Mouse (Mus musculus) MEL (cell line): ENCODE results near the gene Cdk14. TPM values are rescaled to one million over a fixed set of nuclear protein-coding genes. Genes with fewer than 3 reads are reported as not detected.

Experiments
- DNase-seq: peaks from one replicate; pipeline ENCODE4 v3.0.0; 2011; ENCODE audit warnings: low read depth, low spot score
- H3K27ac ChIP-seq: 2 replicates; pipeline ENCODE4 v1.5.1; 2012; ENCODE audit warnings: low read depth, mild to moderate bottlenecking, control low read depth, low read length, moderate library complexity; ENCODE audit not compliant: control insufficient read depth
- H3K27me3 ChIP-seq, 2 experiments: fragments of 150-350 bp in 1 of 2; sonication (generic) in 1 of 2; 2 replicates each; pipeline ENCODE4 v1.6.1; 2012; ENCODE audit warnings: low read length in 2 of 2, mild to moderate bottlenecking in 2 of 2, improper control_type of control experiment in 1 of 2, moderate library complexity in 1 of 2; ENCODE audit not compliant: insufficient read depth in 2 of 2, control insufficient read depth in 1 of 2
- H3K36me3 ChIP-seq, 2 experiments: 2 replicates each; pipeline ENCODE4 v1.6.1; 2012 to 2014; ENCODE audit warnings: low read length in 2 of 2, improper control_type of control experiment in 1 of 2, inconsistent platforms in 1 of 2, mild to moderate bottlenecking in 1 of 2; ENCODE audit not compliant: insufficient read depth in 2 of 2, control insufficient read depth in 1 of 2
- H3K4me1 ChIP-seq, 2 experiments: fragments of 150-350 bp in 1 of 2; sonication (generic) in 1 of 2; 2 replicates each; pipeline ENCODE4 v1.6.1; 2012; ENCODE audit warnings: low read length in 2 of 2, improper control_type of control experiment in 1 of 2, mild to moderate bottlenecking in 1 of 2; ENCODE audit not compliant: insufficient read depth in 2 of 2, control insufficient read depth in 1 of 2
- H3K4me3 ChIP-seq, 2 experiments: fragments of 150-350 bp in 1 of 2; sonication (generic) in 1 of 2; 2 replicates each; pipeline ENCODE4 v1.5.1; 2012; ENCODE audit warnings: low read depth in 2 of 2, low read length in 2 of 2, mild to moderate bottlenecking in 2 of 2, moderate library complexity in 2 of 2, control low read depth in 1 of 2, improper control_type of control experiment in 1 of 2; ENCODE audit not compliant: control insufficient read depth in 1 of 2, insufficient read depth in 1 of 2
- H3K79me2 ChIP-seq: 2 replicates; pipeline ENCODE4 v1.6.1; 2012; ENCODE audit warnings: mild to moderate bottlenecking, low read length, moderate library complexity; ENCODE audit not compliant: control insufficient read depth, poor library complexity, insufficient read depth
- H3K9ac ChIP-seq: 2 replicates; pipeline ENCODE4 v1.6.1; 2012; ENCODE audit warnings: low read depth, mild to moderate bottlenecking, control low read depth, low read length, moderate library complexity; ENCODE audit not compliant: control insufficient read depth, poor library complexity, severe bottlenecking
- H3K9me3 ChIP-seq: fragments of 150-350 bp; sonication (generic); replicated peaks from 2 replicates; pipeline ENCODE4 v1.6.1; 2012; ENCODE audit warnings: mild to moderate bottlenecking, low read length, improper control_type of control experiment, moderate library complexity; ENCODE audit not compliant: insufficient read depth
- BHLHE40 ChIP-seq: IDR thresholded peaks from 2 replicates; pipeline ENCODE4 v1.6.1; 2012; ENCODE audit warnings: low read depth, mild to moderate bottlenecking, inconsistent platforms, low read length, improper control_type of control experiment, borderline replicate concordance
- CHD1 ChIP-seq: IDR thresholded peaks from 2 replicates; pipeline ENCODE4 v1.6.1; 2012; ENCODE audit warnings: low read depth, mild to moderate bottlenecking, inconsistent platforms, low read length, improper control_type of control experiment
- CHD2 ChIP-seq: IDR thresholded peaks from 2 replicates; pipeline ENCODE4 v1.6.1; 2011; ENCODE audit warnings: low read length, improper control_type of control experiment
- CTCF ChIP-seq, 3 experiments: IDR thresholded peaks in 2 of 3; conservative IDR thresholded peaks in 1 of 3; 2 replicates each; pipeline ENCODE4 v1.5.1; 2011 to 2012; ENCODE audit warnings: low read length in 3 of 3, low read depth in 2 of 3, mild to moderate bottlenecking in 2 of 3, improper control_type of control experiment in 1 of 3, inconsistent platforms in 1 of 3, mixed read lengths in 1 of 3, moderate library complexity in 1 of 3; ENCODE audit not compliant: control insufficient read depth in 1 of 3, insufficient read depth in 1 of 3, poor library complexity in 1 of 3, severe bottlenecking in 1 of 3
- EP300 ChIP-seq, 2 experiments: IDR thresholded peaks; 2 replicates each; pipeline ENCODE4 v1.6.1; 2011; ENCODE audit warnings: improper control_type of control experiment in 2 of 2, low read length in 2 of 2, low read depth in 1 of 2, mild to moderate bottlenecking in 1 of 2
- GABPA ChIP-seq: IDR thresholded peaks from 2 replicates; pipeline ENCODE4 v1.6.1; 2012; ENCODE audit warnings: low read depth, mild to moderate bottlenecking, inconsistent platforms, low read length, improper control_type of control experiment, moderate library complexity
- JUND ChIP-seq: IDR thresholded peaks from 2 replicates; pipeline ENCODE4 v1.6.1; 2011; ENCODE audit warnings: low read depth, mild to moderate bottlenecking, improper control_type of control experiment, low read length
- MAFK ChIP-seq: IDR thresholded peaks from 2 replicates; pipeline ENCODE4 v1.6.1; 2011; ENCODE audit warnings: low read depth, mild to moderate bottlenecking, low read length, improper control_type of control experiment, borderline replicate concordance
- MAX ChIP-seq: IDR thresholded peaks from 2 replicates; pipeline ENCODE4 v1.6.1; 2011; ENCODE audit warnings: low read length, improper control_type of control experiment
- MAZ ChIP-seq: IDR thresholded peaks from 2 replicates; pipeline ENCODE4 v1.6.1; 2012; ENCODE audit warnings: low read depth, mild to moderate bottlenecking, inconsistent platforms, low read length, improper control_type of control experiment
- MEF2A ChIP-seq: IDR thresholded peaks from 2 replicates; pipeline ENCODE4 v1.6.1; 2014; ENCODE audit warnings: low read depth, mild to moderate bottlenecking, inconsistent platforms, low read length, improper control_type of control experiment; ENCODE audit not compliant: poor library complexity, insufficient replicate concordance, severe bottlenecking; ENCODE audit errors: extremely low read depth
- MXI1 ChIP-seq: IDR thresholded peaks from 2 replicates; pipeline ENCODE4 v1.6.1; 2011; ENCODE audit warnings: mild to moderate bottlenecking, low read depth, low read length, improper control_type of control experiment
- NRF1 ChIP-seq: IDR thresholded peaks from 2 replicates; pipeline ENCODE4 v1.6.1; 2014; ENCODE audit warnings: low read depth, mild to moderate bottlenecking, inconsistent platforms, low read length, improper control_type of control experiment, moderate library complexity; ENCODE audit not compliant: poor library complexity, insufficient read depth, severe bottlenecking
- POLR2A ChIP-seq, 2 experiments: IDR thresholded peaks; 2 replicates each; pipeline ENCODE4 v1.6.1; 2011 to 2012; ENCODE audit warnings: low read length in 2 of 2, mild to moderate bottlenecking in 2 of 2, control low read depth in 1 of 2, improper control_type of control experiment in 1 of 2, low read depth in 1 of 2, moderate library complexity in 1 of 2; ENCODE audit not compliant: control insufficient read depth in 1 of 2, insufficient read depth in 1 of 2, poor library complexity in 1 of 2
- POLR2AphosphoS2 ChIP-seq: IDR thresholded peaks from 2 replicates; pipeline ENCODE4 v1.6.1; 2011; ENCODE audit warnings: low read length, improper control_type of control experiment
- POLR2AphosphoS5 ChIP-seq: IDR thresholded peaks from 2 replicates; pipeline ENCODE4 v1.6.1; 2012; ENCODE audit warnings: low read depth, borderline replicate concordance, mild to moderate bottlenecking, inconsistent platforms, low read length, moderate library complexity, mixed read lengths
- RAD21 ChIP-seq: IDR thresholded peaks from 2 replicates; pipeline ENCODE4 v1.6.1; 2011; ENCODE audit warnings: mild to moderate bottlenecking, low read depth, low read length, improper control_type of control experiment
- RCOR1 ChIP-seq: IDR thresholded peaks from 2 replicates; pipeline ENCODE4 v1.6.1; 2012; ENCODE audit warnings: low read depth, mild to moderate bottlenecking, inconsistent platforms, low read length, improper control_type of control experiment
- SIN3A ChIP-seq: IDR thresholded peaks from 2 replicates; pipeline ENCODE4 v1.6.1; 2012; ENCODE audit warnings: low read length, improper control_type of control experiment, inconsistent platforms
- SMC3 ChIP-seq: IDR thresholded peaks from 2 replicates; pipeline ENCODE4 v1.6.1; 2011; ENCODE audit warnings: low read depth, low read length, improper control_type of control experiment
- TAL1 ChIP-seq: IDR thresholded peaks from 2 replicates; pipeline ENCODE4 v1.6.1; 2012; ENCODE audit warnings: mild to moderate bottlenecking, inconsistent platforms, low read length, moderate library complexity, mixed read lengths
- TCF12 ChIP-seq: IDR thresholded peaks from 2 replicates; pipeline ENCODE4 v1.6.1; 2014; ENCODE audit warnings: low read depth, mild to moderate bottlenecking, inconsistent platforms, low read length, improper control_type of control experiment, moderate library complexity
- UBTF ChIP-seq: IDR thresholded peaks from 2 replicates; pipeline ENCODE4 v1.6.1; 2012; ENCODE audit warnings: low read depth, mild to moderate bottlenecking, inconsistent platforms, low read length, improper control_type of control experiment, moderate library complexity, borderline replicate concordance; ENCODE audit not compliant: insufficient read depth
- USF2 ChIP-seq, 2 experiments: IDR thresholded peaks; 2 replicates each; pipeline ENCODE4 v1.6.1; 2011 to 2012; ENCODE audit warnings: improper control_type of control experiment in 2 of 2, low read length in 2 of 2, borderline replicate concordance in 1 of 2, inconsistent platforms in 1 of 2, low read depth in 1 of 2, mild to moderate bottlenecking in 1 of 2; ENCODE audit not compliant: insufficient read depth in 1 of 2
- ZC3H11A ChIP-seq: IDR thresholded peaks from 2 replicates; pipeline ENCODE4 v1.6.1; 2012; ENCODE audit warnings: low read depth, mild to moderate bottlenecking, inconsistent platforms, low read length, improper control_type of control experiment
- ZKSCAN1 ChIP-seq: IDR thresholded peaks from 2 replicates; pipeline ENCODE4 v1.6.1; 2012; ENCODE audit warnings: low read depth, mild to moderate bottlenecking, inconsistent platforms, low read length, improper control_type of control experiment, moderate library complexity
- ZMIZ1 ChIP-seq: IDR thresholded peaks from 2 replicates; pipeline ENCODE4 v1.6.1; 2012; ENCODE audit warnings: low read depth, mild to moderate bottlenecking, inconsistent platforms, low read length, improper control_type of control experiment, moderate library complexity
- ZNF384 ChIP-seq: IDR thresholded peaks from 2 replicates; pipeline ENCODE4 v1.6.1; 2012; ENCODE audit warnings: low read depth, mild to moderate bottlenecking, inconsistent platforms, low read length, improper control_type of control experiment
- polyA plus RNA-seq, 2 experiments: library from polyadenylated mRNA; stranded (reverse) in 1 of 2; unstranded in 1 of 2; fragments of >175 nt in 1 of 2; fragments of >200 nt in 1 of 2; gene quantifications; 2 replicates each; pipeline versions ENCODE4 v1.2.1 to v1.2.4; 2012; ENCODE audit warnings: low replicate concordance in 2 of 2, low read depth in 1 of 2; ENCODE audit not compliant: insufficient read length in 2 of 2, insufficient read depth in 1 of 2, missing spikeins in 1 of 2
- total RNA-seq: library from RNA; depleted of rRNA; stranded (reverse); fragments of 300-350 nt; gene quantifications from 2 replicates; pipeline ENCODE4 v1.2.3, GENCODE M21; 2012

Cdk14 gene
- total and polyA plus RNA-seq, 3 experiments, result not detected

DNA sequence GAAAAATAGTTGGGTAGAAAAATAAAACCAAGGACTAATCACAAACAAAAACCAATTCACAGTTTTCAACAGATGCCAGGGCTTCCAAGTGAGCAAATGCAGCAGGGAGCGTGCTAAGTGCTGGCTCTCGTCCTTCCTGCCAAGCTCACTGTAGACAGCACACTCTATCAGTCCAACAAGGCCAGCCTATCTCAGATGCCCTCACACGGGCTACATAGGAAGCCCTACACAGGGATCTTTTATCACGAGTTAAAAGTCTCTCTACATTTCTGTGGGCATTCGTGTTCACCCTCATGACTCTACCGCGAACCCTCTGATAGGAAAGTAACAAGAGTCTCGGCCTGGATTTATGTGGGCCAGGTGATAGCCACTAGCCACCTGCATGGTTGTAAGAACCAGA is 78.5 kb downstream of the Cdk14 start:
- Histone ChIP-seq H3K4me1 (no peaks in the 10 kb centered on the region), H3K36me3 (no peaks in the 10 kb centered on the region), H3K9ac (no peak overlapping the region), H3K27ac (no peak overlapping the region), H3K27me3 (no peaks in the 10 kb centered on the region), H3K9me3 (no peaks in the 10 kb centered on the region)
- DNase-seq, result no peak
- TF ChIP-seq GABPA (no peak), CHD1 (no peak), ZMIZ1 (no peak), TAL1 (no peak), SIN3A (no peak), RAD21 (no peak), MEF2A (no peak), MAX (no peak), EP300 (IDR thresholded peaks at IDR 0.05; ENCODE audit: low read depth in 1 of 2, low read length in 2 of 2) (no peak), MAFK (no peak), BHLHE40 (no peak), POLR2AphosphoS5 (no peak), MXI1 (no peak)
- TF ChIP-seq, all 39 proteins: peak for 0
- Histone ChIP-seq H3K79me2 (no peaks in the 10 kb centered on the region), H3K4me3 (no peak overlapping the region)

DNA sequence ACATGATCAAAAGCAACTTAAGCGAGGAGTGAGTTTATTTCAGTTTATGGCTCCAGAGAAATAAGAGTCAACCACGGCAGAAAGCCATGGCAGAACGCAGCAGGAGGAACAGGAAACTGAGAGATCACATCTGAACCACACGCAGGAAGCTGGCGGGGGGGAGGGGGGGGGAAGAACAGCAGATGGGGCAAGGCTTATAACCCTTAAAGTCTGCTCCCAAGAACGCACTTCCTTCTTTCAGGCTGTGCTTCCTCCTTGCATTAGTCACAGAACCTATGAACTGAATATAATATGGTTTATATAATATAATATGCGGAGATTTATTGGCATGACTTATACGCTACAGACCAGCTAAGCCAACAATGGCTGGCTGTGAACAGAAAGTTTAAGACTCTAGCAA is 86.2 kb downstream of the Cdk14 start:
- no peaks in the 10 kb centered on the region for H3K79me2 ChIP-seq
- H3K4me3 ChIP-seq, result no peak overlapping the region
- no peak overlapping the region for H3K27ac ChIP-seq
- no peak for DNase-seq
- H3K36me3 ChIP-seq, result no peaks in the 10 kb centered on the region
- H3K9me3 ChIP-seq, result no peaks in the 10 kb centered on the region
- TF ChIP-seq SMC3 (no peak), CHD2 (no peak), EP300 (IDR thresholded peaks at IDR 0.05; ENCODE audit: low read depth in 1 of 2, low read length in 2 of 2) (no peak), RCOR1 (no peak), CTCF (IDR thresholded peaks at IDR 0.05 in 2 of 3, conservative IDR thresholded peaks at IDR 0.05 in 1 of 3; ENCODE audit: control insufficient read depth in 1 of 3, insufficient read depth in 1 of 3, low read depth in 2 of 3, low read length in 3 of 3, poor library complexity in 1 of 3, severe bottlenecking in 1 of 3) (no peak), JUND (no peak), POLR2A (IDR thresholded peaks at IDR 0.05; ENCODE audit: control insufficient read depth in 1 of 2, insufficient read depth in 1 of 2, low read depth in 1 of 2, low read length in 2 of 2, poor library complexity in 1 of 2) (no peak), ZMIZ1 (no peak), TCF12 (no peak), RAD21 (no peak), ZNF384 (no peak), MAZ (no peak), CHD1 (no peak), USF2 (IDR thresholded peaks at IDR 0.05; ENCODE audit: borderline replicate concordance in 1 of 2, insufficient read depth in 1 of 2, low read depth in 1 of 2, low read length in 2 of 2) (no peak), ZKSCAN1 (no peak), ZC3H11A (no peak), POLR2AphosphoS2 (no peak), UBTF (no peak), NRF1 (no peak)
- no peak overlapping the region for H3K9ac ChIP-seq
- no peaks in the 10 kb centered on the region for H3K27me3 ChIP-seq
- H3K4me1 ChIP-seq, result no peaks in the 10 kb centered on the region
